Mouse (Mus musculus) liver, adult 2 months (tissue): ENCODE results near the gene Itgad.

ENCODE experiments used
- CTCF ChIP-seq: fragments of 200-500 bp; IDR thresholded peaks from 2 replicates; pipeline ENCODE4 v1.5.1; 2011; ENCODE audit warnings: low read depth, low read length, control low read depth
- POLR2A ChIP-seq: fragments of 200-500 bp; IDR thresholded peaks from 2 replicates; pipeline ENCODE4 v1.6.1; 2011; ENCODE audit warnings: low read length, control low read depth; ENCODE audit not compliant: insufficient read depth; ENCODE audit errors: extremely low read depth

DNA sequence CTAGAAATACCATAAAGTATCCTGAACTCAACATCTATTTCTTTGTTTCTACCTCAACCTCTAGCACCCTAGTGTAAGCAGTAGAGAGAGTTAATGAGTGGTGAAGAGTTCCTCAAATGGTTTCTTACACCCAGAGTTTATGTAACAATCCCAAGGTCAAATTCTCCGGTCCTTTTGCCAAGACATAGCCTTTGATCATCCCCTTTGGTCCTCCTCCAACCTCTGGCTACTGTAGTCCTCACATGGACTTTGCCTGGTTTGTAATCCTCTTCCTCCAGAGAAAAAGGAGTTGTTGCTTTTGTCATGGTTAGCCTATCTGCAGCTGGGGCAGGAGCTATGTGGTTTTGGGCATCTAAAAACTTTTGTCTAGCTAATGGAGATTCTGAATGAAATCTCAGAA lies 81.3 kb downstream of the Itgad start:
- TF ChIP-seq POLR2A (no peak), CTCF (no peak)
